Mouse (Mus musculus): ENCODE measurements around the gene Vav2. TPM values are rescaled to one million over a fixed set of nuclear protein-coding genes. Genes with fewer than 3 reads are reported as not detected.

The Vav2 gene
- total RNA-seq, 2 experiments from 2014 or later, result 7.8 to 9.2 TPM

Small RNA genes within 50 kb of the gene (microRNA-seq; reads per million reads assigned to microRNA genes)
- gene Gm24049 (0 reads per million in 2 experiments), gene Mir7578 (0 reads per million in 2 experiments)

Other genes starting within 250 kb of the Vav2 start
- gene Sardh, start 178.7 kb downstream of the Vav2 start, total RNA-seq (2021), result 1 to 10 TPM; 8.4 to 9.9 TPM
- gene Brd3os, start 15.3 kb upstream of the Vav2 start, total RNA-seq (2021), result 10 to 100 TPM; 21.6 to 24.3 TPM
- gene Brd3, start 80.6 kb upstream of the Vav2 start, total RNA-seq (2021), result 10 to 100 TPM; 49.0 to 53.0 TPM
- gene Wdr5, start 88.1 kb upstream of the Vav2 start, total RNA-seq (2021), result 10 to 100 TPM; 26.7 to 28.0 TPM
- 10 to 100 TPM; 31.0 to 35.1 TPM for gene Rxra, start 249.4 kb upstream of the Vav2 start, total RNA-seq (2021)